Mouse (Mus musculus) inflammation-experienced regulatory T-cells, adult 6 months (primary cell): ENCODE measurements at regions not wholly inside any gene's neighbourhood (a gene's known extent, or its start where the extent isn't known, plus 50 kb on each side); places are given as distances from the start of the nearest gene placed in this dataset.

Experiments used
- ATAC-seq: one replicate; pipeline ENCODE4 v1.8.0; 2017

GRCm38 (mm10) chr6:43021967-43022366, 73.1 kb downstream of the Olfr444 start:
- ATAC-seq = peak; percentile 38
